Mouse (Mus musculus) embryo, embryonic 11 days (tissue): ENCODE measurements around the gene Tas2r134.

Experiments used
- DNase-seq: peaks from one replicate; pipeline ENCODE4 v3.0.0-alpha.2; 2015

Tas2r134 gene

GRCm38 (mm10) chr2:51657684-51658083 lies 30.4 kb downstream of the Tas2r134 start:
- DNase-seq = peak; percentile 43

GRCm38 (mm10) chr2:51658288-51658687 lies 31.0 kb downstream of the Tas2r134 start:
- DNase-seq = no peak

- DNase-seq = no peak
These were observed 47.0 kb downstream of the Tas2r134 start for GRCm38 (mm10) chr2:51674321-51674720.
